Mouse (Mus musculus) layer of hippocampus, postnatal 14 days (tissue): ENCODE results near the gene Ptgds. TPM values are rescaled to one million over a fixed set of nuclear protein-coding genes. Genes with fewer than 3 reads are reported as not detected.

Experiments used
- DNase-seq, 2 experiments: peaks; one replicate each; pipeline ENCODE4 v3.0.0; 2021 to 2022; ENCODE audit warnings: low spot score in 2 of 2, mixed read lengths in 1 of 2
- long read RNA-seq, 2 experiments: library from polyadenylated mRNA; stranded (forward); transcript quantifications; one replicate each; pipeline ENCODE4 v2.0.0; 2021
- total RNA-seq, 2 experiments: library from RNA; stranded (reverse); gene quantifications; 2 replicates each; pipeline ENCODE4 v1.2.3; 2021

Ptgds gene
- total RNA-seq: 100 to 1,000 TPM; 234 to 420 TPM
- long read RNA-seq, experiment 1, transcript Ptgds-203 (7 exons, 775 nt): minor isoform, 61 of 225 reads
- long read RNA-seq, experiment 1, transcript Ptgds-205 (5 exons, 1,327 nt): minor isoform, 6 of 225 reads
- long read RNA-seq, experiment 1, transcript Ptgds-201 (7 exons, 901 nt): major isoform, 150 of 225 reads
- long read RNA-seq, experiment 1, partial matches to known transcripts: 3 of 225 reads
- long read RNA-seq, experiment 1, other reads (novel, unspliced or antisense): 5 of 225 reads
- long read RNA-seq, experiment 2, transcript Ptgds-203 (7 exons, 775 nt): minor isoform, 193 of 696 reads
- long read RNA-seq, experiment 2, transcript Ptgds-205 (5 exons, 1,327 nt): minor isoform, 7 of 696 reads
- long read RNA-seq, experiment 2, transcript Ptgds-201 (7 exons, 901 nt): major isoform, 468 of 696 reads
- long read RNA-seq, experiment 2, transcript Ptgds-204 (6 exons, 645 nt): minor isoform, 5 of 696 reads
- long read RNA-seq, experiment 2, partial matches to known transcripts: 10 of 696 reads
- long read RNA-seq, experiment 2, other reads (novel, unspliced or antisense): 13 of 696 reads

DNA sequence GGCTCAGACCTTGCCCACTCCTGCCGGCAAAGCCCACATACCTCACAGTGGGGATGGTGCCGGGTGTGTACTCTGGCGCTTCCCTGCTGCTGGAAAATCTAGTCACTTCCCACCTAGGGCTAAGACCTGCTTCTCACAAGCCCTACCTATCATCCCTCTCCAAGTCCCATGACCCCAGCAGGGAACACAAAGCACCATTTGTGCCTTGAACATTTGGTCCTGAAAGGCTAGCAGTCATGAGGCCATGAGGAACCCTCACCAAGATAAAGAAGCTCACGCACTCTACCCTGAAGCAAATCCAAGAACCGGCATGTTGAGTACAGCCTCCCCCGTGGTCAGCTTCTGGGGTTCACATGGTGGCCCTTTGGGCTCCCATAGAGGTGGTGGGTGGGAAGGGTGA is at the start of gene Ptgds:
Ptgds (minus strand) TSS at position 78 of the 400 bp plus-strand sequence.
- DNase-seq: no peak

DNA sequence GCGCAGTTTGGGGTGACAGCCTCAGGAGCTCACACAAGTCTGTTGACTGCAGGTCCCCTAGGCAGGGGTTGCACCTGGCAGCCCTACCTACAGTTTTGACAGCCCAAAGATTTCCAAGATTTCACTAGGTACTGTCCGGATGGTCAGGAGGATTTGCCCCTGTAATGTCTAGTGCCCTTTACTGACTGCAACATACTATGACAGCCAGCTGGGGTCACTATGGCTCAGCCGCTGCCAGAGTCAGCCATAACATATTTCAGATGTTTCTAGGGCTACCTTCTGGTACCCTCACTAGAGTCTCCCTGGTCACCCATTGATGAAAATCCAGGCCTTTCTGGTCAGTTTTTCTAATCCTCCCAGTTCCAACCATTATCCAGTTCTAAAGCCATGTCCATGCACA is 40.1 kb upstream of the Ptgds start:
- no peak for DNase-seq

DNA sequence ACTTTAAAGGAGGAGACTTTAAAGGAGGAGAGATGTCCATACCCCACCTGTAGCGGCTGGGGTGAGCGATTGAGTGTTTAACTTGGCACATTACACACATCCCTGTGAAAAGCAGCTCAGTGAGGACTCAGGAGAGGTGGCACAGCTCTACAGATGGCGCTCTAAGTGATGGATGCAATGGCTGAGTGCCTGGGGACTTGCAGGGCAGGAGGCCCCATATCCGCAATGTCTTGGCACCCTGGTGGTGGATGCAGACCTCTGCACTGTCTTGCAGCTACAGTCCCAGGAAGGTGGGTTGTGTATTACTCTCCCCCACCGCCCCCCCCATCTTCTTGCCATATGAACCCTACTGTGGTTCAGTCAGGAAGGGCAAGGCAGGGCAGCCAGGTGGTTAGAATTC is 37.1 kb upstream of the Ptgds start:
- no peak for DNase-seq

DNA sequence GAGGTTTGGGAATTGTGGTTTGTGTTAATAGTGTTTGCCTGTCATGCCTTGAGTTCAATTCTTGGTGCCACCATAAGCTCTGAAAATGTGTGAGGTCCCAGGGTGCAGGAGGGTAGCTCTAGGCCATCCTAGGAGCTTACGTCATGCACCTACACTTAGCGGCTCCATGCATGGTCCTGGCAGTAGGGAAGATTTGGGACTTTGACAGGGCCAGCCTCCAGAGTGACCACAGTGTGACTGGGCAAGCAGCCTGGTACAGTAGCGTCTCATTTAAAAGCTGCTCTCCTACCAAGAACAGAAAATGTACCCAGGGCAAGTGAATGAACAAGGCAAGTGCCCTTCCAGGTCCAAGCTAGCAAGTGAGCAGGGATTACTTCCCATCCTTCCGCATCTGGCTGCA is 36.0 kb upstream of the Ptgds start:
- DNase-seq: no peak

DNA sequence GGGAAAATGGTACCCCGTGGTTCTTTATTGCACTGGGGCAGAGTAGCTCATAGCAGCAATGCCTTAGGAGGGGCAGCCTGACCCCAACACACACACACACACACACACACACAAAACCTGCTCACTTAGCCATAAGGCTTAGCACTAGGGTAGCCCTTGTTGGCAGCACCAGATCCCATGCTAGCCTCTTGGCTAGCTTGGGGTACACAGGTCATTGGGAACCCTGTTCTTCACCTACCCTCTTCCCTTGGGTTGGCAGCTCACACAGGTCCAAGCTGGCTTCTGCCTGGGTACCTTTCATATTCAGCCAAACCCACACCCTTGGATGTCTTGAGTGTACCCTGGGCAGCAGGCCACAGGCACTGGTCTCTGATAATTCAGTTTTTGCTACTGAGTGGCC is 35.2 kb upstream of the Ptgds start:
- no peak for DNase-seq

DNA sequence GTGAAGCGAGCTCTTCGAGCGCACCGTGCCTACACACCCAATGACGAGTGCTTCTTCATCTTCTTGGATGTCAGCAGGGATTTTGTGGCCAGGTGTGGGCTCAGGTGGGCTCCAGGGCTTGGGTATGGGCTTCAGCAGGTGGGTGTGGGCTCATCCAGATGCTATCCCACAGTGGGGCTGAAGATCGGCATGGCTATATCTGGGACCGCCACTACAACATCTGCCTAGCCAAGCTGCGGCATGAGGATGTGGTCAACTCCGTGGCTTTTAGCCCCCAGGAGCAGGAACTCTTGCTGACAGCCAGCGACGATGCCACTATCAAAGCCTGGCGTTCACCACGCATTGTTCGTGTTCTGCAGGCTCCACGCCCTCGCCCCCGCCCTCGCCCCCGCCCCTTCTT is 34.7 kb upstream of the Ptgds start:
- DNase-seq: no peak

DNA sequence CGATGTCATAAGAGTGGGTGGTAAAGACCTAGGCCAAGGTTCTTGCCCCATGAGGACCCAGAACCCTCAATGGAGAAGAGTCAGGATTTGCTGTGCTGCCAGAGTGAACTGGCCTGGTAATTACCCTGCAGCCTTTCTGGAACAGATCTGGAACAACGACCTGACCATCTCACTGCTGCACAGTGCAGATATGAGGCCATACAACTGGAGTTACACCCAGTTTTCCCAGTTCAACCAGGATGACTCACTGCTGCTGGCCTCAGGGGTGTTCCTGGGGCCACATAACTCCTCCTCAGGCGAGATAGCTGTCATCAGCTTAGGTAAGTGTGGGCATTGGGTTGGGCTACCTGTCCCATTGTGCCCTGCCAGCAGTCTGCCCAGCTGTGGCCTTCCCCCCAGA is 32.9 kb upstream of the Ptgds start:
- no peak for DNase-seq

DNA sequence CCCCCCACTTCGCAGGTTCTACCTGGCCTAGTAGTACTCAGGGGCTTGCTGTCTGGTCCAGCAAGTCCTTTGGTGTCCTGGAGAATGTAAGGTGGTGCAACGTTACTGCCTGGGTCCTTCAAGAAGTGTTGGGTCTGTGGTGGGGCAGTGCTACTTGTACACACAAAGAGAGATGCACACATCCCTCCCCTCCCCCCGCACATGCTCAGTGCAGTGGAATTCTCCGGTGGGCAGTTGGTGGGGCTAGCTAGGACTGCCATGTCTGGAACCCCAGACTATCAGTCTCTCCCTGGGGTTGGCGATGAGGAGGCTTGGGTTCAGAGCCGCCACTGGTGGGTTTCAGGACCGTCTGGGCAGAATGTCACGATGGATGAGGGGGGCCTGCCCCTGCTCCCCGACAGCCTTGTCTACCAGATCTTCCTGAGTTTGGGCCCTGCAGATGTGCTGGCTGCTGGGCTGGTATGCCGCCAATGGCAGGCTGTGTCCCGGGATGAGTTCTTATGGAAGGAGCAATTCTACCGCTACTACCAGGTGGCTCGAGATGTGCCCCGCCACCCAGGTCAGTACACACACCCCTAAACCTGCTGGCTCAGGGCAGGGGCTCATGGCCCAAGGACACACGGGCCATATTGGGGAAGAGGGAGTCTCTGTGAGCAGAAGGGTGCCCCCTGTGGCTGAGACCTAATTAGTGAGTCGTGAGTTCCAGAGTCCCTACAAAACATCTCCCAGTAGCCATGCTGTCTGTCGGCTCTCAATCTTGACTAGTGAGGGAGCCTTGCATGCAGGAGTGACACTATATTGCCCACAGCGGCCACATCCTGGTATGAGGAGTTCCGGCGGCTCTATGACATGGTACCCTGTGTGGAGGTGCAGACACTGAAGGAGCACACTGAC is 32.0 kb upstream of the Ptgds start, which contains the start of gene C8g:
C8g (minus strand) TSS at position 127 of the 894 bp plus-strand sequence.
- DNase-seq: no peak

DNA sequence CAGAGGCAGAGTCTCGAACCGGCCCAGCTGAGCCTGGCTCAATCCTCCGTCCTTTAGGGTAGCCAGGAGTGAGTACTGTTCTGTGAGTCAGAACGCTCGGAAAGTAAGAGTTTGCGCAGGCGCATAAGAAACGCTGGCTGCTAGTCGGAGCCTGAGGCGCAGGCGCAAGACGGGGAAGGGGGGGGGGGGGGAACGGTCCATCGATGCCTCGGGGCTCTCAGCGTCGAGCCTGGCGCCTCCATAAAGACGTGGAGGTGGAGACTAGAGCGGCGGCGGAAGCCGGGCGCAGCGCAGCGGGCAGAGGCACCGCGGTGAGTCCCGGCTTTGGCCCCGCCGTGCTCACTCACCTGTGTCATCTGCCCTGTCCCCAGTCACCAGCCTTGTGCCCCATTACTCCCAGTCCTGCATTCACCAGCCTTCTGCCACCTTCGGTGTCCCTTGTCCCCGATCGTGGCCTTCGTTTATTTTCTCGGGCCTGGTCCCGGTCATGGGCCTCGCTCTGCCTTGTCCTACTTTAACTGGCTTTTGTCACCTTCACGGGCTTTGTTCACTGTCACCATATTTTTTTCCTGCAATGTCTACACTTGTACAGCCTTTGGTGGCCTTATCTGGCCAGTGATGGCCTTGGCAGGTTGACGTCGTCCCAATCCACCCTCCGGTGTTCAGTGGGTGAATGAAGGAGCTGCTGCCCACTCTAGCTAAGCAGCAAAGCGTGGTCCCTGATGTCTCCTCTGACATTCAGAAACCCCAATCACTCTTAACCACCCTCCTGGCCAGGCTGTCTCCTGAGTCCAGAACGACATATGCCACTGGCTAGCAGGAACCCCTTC is 30.9 kb upstream of the Ptgds start, which contains the start of gene Fbxw5:
Fbxw5 (plus strand) TSS at position 175 of the 830 bp plus-strand sequence.
- DNase-seq: peak; percentile 78 to 90

DNA sequence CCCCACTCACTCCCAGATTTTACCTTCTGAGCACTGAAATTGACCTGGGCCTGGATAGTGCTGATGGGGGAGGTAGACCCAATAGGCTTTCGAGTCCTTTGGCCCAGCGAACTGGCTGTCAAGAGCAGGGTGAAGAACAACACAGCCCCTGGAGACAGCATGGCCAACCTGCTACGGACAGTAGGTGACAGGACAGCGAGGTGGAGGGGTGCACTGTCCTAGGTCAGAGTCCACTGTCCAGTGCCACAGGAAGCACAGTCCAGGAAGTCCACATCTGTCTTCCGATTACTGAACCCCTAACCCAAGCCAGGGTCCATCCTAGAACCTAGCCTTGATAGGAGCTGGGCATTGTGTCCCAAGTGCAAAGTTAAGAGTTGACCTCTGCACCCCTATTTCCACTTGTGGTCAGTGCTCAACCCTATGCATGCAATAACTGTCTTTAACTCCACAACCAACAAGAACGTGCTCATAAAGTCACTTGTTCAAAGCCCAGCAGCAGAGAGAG is 30.3 kb upstream of the Ptgds start:
- DNase-seq: no peak

DNA sequence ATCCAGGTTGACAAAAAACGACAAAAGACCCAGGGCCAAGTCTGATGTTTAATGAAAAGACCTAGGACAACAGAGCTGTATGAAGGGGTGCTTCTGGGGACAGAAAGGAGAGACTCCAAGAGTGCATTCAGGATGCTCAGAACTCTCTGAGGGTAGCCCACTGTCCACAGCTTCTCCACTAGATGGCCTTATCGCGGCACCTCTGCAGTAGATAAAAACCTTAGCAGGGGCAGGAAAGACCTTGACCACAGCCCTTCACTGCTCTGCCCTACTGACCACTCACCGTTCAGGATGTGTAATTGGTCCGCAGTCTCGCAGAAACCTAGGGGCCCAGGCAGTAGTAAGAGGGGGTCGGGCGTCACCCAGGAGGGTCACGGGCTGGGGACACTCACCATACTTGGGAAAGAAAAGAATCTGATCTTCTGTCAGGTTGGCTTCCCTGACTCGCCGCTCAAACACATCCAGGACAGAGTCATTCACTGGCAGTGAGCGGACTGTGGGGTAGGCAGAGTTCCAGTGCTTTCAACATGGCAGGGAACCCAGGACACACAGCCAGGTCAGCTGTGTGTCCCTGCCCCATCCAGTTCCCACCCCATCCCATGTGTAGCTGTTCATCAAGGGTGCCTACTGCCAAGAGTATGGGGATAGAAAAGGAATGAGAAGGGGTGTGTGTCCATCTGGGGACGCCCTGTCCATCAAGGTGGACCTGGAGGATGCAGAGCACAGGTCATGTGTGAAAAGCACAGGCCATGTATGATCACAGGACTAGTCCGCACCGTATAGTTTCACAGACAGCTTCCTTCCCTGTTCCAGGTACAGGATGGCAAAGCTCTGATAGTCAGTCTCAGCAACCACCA is 29.0 kb upstream of the Ptgds start:
- DNase-seq: no peak

DNA sequence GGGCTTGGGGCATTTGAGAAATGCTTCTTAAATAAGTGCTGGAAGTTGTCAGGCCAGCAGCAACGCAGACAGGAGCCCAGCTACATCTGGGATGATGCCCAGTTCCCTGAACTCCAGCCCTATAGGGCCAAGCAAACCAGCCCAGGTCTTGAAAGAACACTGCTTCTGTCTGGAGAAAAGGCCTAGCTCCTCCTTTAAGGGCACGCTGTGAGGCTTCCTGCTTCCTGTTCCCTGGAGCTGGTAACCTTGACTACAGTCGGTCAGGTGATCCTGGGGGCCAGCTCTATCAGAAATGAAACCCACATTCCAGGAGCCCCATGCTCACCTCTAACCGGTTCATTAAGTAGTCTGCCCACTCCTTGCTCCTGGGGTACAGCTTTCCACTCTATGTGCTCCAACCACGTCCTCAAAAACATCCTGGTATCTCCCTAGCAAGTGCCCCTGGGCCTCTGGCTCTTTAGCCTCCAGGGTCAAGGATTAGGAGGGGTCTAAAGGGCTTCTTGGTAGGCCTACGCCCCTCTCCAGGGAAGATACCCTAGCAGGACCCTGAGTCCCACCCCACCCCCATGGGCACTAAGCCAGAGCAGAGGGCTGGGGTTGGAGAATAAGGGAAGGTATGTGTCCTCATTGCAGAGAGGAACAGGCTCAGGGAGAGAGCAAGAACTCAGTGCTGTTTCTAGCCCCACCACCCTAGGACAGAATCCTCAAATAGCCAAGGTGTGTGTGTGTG is 28.2 kb upstream of the Ptgds start:
- no peak for DNase-seq

DNA sequence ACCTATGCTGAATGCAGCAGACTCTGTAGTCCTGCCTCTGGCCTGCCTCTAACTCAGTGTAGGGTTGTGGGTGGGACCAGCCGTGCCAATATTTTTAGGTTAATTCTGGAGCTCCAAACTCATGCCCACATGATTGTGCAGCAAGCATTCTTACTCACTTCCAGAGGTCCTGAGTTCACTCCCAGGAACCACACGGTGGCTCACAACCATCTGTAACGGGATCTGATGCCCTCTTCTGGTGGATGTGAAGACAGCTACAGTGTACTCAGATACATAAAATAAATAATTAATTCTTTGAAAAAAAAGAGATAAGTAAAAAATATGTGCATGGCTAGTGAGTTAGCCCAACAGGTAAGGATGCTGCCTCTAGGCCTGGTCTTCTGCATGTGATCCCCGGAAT is 26.6 kb upstream of the Ptgds start:
- DNase-seq: no peak

DNA sequence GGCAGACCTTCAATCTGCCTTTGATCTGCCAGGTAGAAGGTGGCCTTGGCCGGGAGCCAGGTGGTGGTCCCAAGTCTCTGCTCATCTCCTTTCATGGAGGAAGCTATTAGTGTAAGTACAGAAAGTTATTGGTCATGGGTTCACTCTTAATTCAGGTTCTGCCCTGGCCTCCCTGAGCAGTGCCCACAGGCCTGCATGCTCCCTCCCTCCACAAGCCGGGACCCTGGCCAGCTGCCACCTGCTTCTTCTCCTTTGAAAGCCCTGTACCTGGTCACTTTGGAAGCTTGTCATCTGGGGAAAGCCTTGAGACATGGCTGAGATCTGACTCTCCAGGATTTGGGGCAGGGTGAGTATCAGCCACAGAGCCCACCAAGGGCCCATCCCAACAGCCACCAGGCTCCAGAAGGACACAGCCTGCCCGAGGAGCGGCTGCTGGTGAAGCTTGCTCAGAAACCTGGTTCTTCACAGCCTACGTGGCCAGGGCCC is 23.7 kb upstream of the Ptgds start, which contains the start of gene Lcn12:
Lcn12 (minus strand) TSS at position 436 of the 486 bp plus-strand sequence.
- DNase-seq: no peak

DNA sequence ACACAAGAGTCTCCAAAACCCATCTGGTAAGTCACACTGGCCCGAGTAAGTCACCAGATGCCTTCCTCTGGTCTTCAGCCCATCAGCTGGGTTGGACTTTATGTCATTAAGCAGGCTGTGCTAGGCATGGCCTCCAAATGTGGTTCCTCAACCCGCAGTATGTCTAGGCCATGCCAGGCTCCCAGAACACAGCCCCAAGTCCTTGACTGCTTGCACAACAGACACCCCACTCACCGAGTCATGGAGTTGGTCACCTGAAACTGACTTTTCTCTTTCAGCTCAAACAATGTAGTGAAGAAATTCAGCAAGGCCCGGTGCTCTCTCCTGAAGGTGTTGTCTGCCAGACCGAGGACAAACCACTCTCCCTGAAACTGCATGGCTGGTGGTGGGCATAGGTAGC is 23.1 kb upstream of the Ptgds start:
- no peak for DNase-seq

DNA sequence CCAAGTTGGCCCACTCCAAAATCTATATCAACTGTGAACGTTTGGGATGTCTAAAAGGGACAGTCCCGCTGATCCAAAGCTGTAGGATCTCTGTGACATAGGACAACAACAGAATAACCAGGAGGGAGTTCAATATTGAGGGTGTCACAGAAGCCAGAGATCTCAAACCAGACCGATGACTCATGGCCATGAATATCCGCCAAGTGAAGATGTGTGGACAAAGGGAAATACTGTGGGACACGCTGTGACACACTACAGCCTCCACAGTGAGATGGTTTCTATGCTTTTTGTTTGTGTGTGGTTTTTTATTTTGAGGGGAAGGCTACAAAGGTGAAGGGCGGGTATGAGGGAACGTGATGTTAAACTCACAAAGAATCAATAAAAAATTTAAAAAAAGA is 18.8 kb upstream of the Ptgds start:
- no peak for DNase-seq

DNA sequence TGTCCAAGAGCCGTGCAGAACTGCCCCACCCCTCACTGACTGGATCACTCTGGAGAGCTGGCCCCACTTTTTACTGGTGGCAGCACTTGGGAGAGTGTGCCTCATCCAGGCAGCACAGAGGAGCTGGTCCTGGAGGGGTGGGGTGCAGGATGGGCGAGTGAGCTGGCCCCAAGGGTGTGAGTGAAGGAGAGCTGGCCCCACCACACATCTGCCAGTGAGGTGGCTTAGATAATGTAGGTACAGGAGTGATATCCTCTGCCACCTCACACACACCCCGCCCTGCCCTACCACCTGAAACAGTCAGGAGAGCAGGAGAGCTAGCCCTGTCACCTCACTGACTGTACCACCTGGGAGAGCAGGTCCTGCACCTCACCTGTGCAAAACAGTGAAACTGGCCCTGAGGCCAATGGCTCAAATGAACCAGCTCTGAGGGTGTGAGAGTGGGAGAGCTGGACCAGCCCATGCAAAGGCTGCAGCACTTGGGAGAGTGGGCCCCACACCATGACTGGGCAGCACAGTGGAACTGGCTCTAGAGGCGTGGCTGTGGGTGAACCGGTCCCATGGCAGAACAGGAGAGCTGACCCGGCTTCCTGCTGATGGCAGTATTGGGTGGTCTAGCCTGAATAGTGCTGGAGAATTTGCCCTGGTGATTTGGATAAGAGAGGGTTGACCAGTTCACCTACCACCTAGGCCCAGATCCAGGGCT is 18.3 kb upstream of the Ptgds start:
- DNase-seq: no peak
